Mouse (Mus musculus) thymus, adult 2 months (tissue): ENCODE measurements around the gene Kpnb1.

ENCODE experiments used
- CTCF ChIP-seq: fragments of 200-500 bp; IDR thresholded peaks from 2 replicates; pipeline ENCODE4 v1.5.1; 2012; ENCODE audit warnings: mild to moderate bottlenecking, control low read depth, low read length, moderate library complexity, borderline replicate concordance; ENCODE audit not compliant: control insufficient read depth, poor library complexity, insufficient read depth; ENCODE audit errors: extremely low read depth
- POLR2A ChIP-seq: fragments of 200-500 bp; IDR thresholded peaks from 2 replicates; pipeline ENCODE4 v1.6.1; 2012; ENCODE audit warnings: mild to moderate bottlenecking, low read length, control low read depth, moderate library complexity; ENCODE audit not compliant: control insufficient read depth, poor library complexity, insufficient read depth; ENCODE audit errors: extremely low read depth

DNA sequence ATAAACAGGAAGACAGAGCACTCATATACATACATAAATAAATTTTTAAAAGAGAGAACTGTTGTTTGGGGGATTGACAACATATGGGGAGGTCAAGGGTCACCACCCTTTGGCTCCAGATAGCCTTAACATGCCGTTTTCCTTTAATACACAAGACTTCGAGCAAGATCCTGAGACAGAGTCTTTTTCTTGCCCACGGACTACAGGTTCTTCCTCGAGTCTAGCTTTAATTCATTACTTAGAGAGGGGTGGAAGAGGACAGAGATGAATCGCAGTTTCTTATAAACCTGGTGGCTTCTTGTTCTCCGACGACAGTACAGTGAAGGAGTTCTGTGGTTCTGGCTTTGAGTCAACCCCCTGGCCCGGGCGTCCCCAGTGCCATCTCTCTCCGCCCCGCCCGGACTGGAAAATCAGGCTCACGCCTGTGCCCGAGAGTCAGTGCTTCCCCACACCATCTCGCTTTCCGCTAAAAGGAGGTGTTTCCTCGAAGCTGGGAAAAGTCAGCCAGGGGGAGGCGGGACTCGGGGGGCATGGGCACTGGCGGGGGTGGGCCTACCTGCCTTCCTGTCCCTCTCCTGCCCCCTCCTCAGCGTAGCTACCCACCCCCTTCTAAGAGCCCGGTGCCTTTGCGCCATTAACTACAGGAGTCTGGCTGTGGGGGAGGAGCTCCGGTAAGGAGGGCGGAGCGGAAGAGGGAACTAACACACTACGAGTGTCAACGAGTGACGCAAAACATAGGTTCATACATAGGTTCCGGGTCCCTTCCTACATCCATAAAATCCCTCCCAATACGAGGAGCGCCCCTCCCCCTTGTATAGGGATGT, 60.8 kb downstream of the Kpnb1 start:
- TF ChIP-seq CTCF = no peak
- no peak for TF ChIP-seq POLR2A
